Mouse (Mus musculus) liver, postnatal 0 days (tissue): ENCODE results near the gene Ankrd40. TPM values are rescaled to one million over a fixed set of nuclear protein-coding genes. Genes with fewer than 3 reads are reported as not detected.

ENCODE experiments used
- ATAC-seq: fragments of 200-750 bp; cut with Nextera tagmentation; 2 replicates; pipeline ENCODE4 v1.8.0; 2017; ENCODE audit warnings: mild to moderate bottlenecking, moderate library complexity
- DNase-seq: peaks from one replicate; pipeline ENCODE4 v3.0.0-alpha.2; 2016
- H3K27ac ChIP-seq: fragments of 300-500 bp; sonication (generic); 2 replicates; pipeline ENCODE4 v1.5.1; 2014; ENCODE audit warnings: antibody characterized with exemption, moderate library complexity, mild to moderate bottlenecking, low read depth
- H3K27me3 ChIP-seq: fragments of 300-500 bp; sonication (generic); 2 replicates; pipeline ENCODE4 v1.6.1; 2014; ENCODE audit warnings: low read length, control low read depth, mixed read lengths; ENCODE audit not compliant: insufficient read depth
- H3K36me3 ChIP-seq: fragments of 300-500 bp; sonication (generic); replicated peaks from 2 replicates; pipeline ENCODE4 v1.6.1; 2014; ENCODE audit warnings: mild to moderate bottlenecking, control low read depth, low read length, moderate library complexity, mixed read lengths; ENCODE audit not compliant: insufficient read depth
- H3K4me1 ChIP-seq: fragments of 300-500 bp; sonication (generic); 2 replicates; pipeline ENCODE4 v1.6.1; 2014; ENCODE audit warnings: antibody characterized with exemption, mild to moderate bottlenecking, control low read depth; ENCODE audit not compliant: insufficient read depth
- H3K4me2 ChIP-seq: fragments of 300-500 bp; sonication (generic); 2 replicates; pipeline ENCODE4 v1.6.1; 2014; ENCODE audit warnings: low read depth, mild to moderate bottlenecking, low read length, moderate library complexity, mixed read lengths
- H3K4me3 ChIP-seq: fragments of 300-500 bp; sonication (generic); 2 replicates; pipeline ENCODE4 v1.5.1; 2014; ENCODE audit warnings: low read depth, low read length
- H3K9ac ChIP-seq: fragments of 300-500 bp; sonication (generic); replicated peaks from 2 replicates; pipeline ENCODE4 v1.6.1; 2014; ENCODE audit warnings: mild to moderate bottlenecking, moderate library complexity
- H3K9me3 ChIP-seq: fragments of 300-500 bp; sonication (generic); 2 replicates; pipeline ENCODE4 v1.6.1; 2016; ENCODE audit warnings: mild to moderate bottlenecking, control low read depth, low read length, mixed read lengths
- CTCF ChIP-seq: sonication (generic); IDR thresholded peaks from 2 replicates; pipeline ENCODE4 v1.5.1; 2016; ENCODE audit warnings: antibody characterized with exemption, low read depth
- EP300 ChIP-seq: IDR thresholded peaks from 2 replicates; pipeline ENCODE4 v1.6.1; 2016; ENCODE audit warnings: antibody characterized with exemption, low read depth, mild to moderate bottlenecking
- WGBS: fragments of 180-500 bp; shearing (Covaris S2); extraction: QIAGEN DNeasy Blood & Tissue Kit; methylation state at CpG from one replicate; pipeline ENCODE4 v1.1.7; 2014; ENCODE audit not compliant: insufficient replicate concordance; 5-methylcytosine and 5-hydroxymethylcytosine counted together
- polyA plus RNA-seq: library from polyadenylated mRNA; unstranded; fragments of >200 nt; fragmentation: Nextera tagmentation; extraction: Ambion mirVana; gene quantifications from 2 replicates; pipeline ENCODE4 v1.2.1, GENCODE M21; 2015

Gene Ankrd40
- polyA plus RNA-seq = 8.5 and 9.5 TPM in 2 replicates

GRCm38 (mm10) chr11:94327693-94328643 lies at the start of gene Ankrd40:
Gene Ankrd40, plus strand, starts transcription at chr11:94328001.
- H3K4me2 ChIP-seq = peak within 1 kb of the TSS; percentile 89
- H3K27me3 ChIP-seq = no peaks in the 10 kb centered on the region
- H3K9me3 ChIP-seq = no peaks in the 10 kb centered on the region
- peaks cover 27% of the 10 kb centered on the region for H3K4me1 ChIP-seq
- H3K36me3 ChIP-seq = no peaks in the 10 kb centered on the region; the same call in none of the 2 replicates
- peak within 1 kb of the TSS; percentile 96 for H3K9ac ChIP-seq
- 0 out of 2 replicates have a peak, but pooled peaks have one; percentile 5 for TF ChIP-seq CTCF
- peak; percentile 41; the same call in 1 of the 2 replicates for TF ChIP-seq EP300
- peak within 1 kb of the TSS; percentile 75 for H3K4me3 ChIP-seq
- peak; percentile 91 for ATAC-seq
- peak within 1 kb of the TSS; percentile 98 for H3K27ac ChIP-seq
- peak; percentile 91 for DNase-seq
- under 1% methylated on average over 67 of the region's 78 CpGs for WGBS

- peak; percentile 79 for ATAC-seq
- Histone ChIP-seq H3K27me3 (no peaks in the 10 kb centered on the region), H3K4me1 (peaks cover 16% of the 10 kb centered on the region; the same call in 1 of the 2 replicates), H3K9ac (no peak within 1 kb of the TSS), H3K4me2 (no peak within 1 kb of the TSS), H3K36me3 (0 out of 2 replicates have a peak, but pooled peaks cover 10% of the 10 kb centered on the region), H3K27ac (peak within 1 kb of the TSS; percentile 63), H3K9me3 (no peaks in the 10 kb centered on the region), H3K4me3 (no peak within 1 kb of the TSS)
- DNase-seq = peak; percentile 45
- 63% methylated on average over 11 of the region's 11 CpGs for WGBS
- no peak for TF ChIP-seq CTCF
- TF ChIP-seq EP300 = no peak
Observed at GRCm38 (mm10) chr11:94281199-94282181, 46.3 kb upstream of the Ankrd40 start, which contains the start of gene Gm21885. Gene Gm21885, plus strand, starts transcription at chr11:94281873.

DNA sequence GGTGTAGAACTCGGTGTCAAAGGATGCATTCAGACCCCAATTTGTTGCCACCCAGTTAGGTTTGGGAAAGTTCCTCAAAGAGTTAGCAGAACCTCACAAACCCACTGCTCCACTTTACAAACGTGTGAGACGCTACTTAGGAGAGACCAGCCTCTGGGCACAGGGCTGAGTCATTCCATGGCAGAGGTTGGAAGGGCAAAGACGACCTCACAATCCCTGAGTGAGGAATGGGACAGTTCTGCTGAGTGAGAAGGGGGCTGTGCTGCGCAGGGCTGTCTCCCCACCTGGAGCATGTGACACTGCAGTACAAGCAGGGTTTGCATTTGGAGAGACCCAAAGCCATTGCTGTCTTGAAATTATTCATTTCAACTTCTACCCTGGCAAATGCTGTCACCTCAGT lies 45.5 kb upstream of the Ankrd40 start:
- no peak overlapping the region for H3K4me3 ChIP-seq
- H3K9ac ChIP-seq = no peak overlapping the region
- ATAC-seq (no peak), DNase-seq (no peak)
- H3K27me3 ChIP-seq = no peaks in the 10 kb centered on the region
- peaks cover 13% of the 10 kb centered on the region for H3K36me3 ChIP-seq
- peaks cover 13% of the 10 kb centered on the region; the same call in 1 of the 2 replicates for H3K4me1 ChIP-seq
- TF ChIP-seq EP300 (no peak), CTCF (no peak)
- 74% methylated on average over 5 of the region's 5 CpGs for WGBS
- no peak overlapping the region for H3K4me2 ChIP-seq
- H3K9me3 ChIP-seq = no peaks in the 10 kb centered on the region
- peak overlapping the region; percentile 26; the same call in 1 of the 2 replicates for H3K27ac ChIP-seq

DNA sequence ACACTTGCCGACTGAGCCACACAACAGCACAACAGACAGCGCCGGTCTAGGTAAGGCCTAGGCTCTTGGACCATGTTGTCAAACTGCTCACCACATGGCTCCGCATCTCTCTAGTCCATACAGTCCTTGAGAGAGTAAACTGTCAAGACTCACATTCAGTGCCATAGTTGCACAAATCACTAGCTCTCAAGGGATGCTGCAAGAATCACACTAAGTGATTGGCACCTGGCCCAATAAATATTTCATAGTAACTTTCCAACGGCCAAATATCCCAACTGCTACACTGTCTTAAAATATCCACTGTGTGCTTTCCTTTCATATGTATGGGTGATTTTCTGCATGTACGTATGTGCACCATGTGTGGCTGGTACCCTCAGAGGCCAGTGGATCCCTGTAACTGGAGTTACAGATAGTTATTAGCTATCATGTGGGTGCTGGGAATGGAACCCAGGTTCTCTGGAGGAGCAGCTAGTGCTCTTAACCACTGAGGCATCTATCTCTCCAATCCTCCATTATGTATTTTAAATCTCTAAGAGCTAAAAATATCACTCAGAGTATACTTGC lies 44.2 kb upstream of the Ankrd40 start:
- DNase-seq = no peak
- peaks cover 26% of the 10 kb centered on the region for H3K36me3 ChIP-seq

DNA sequence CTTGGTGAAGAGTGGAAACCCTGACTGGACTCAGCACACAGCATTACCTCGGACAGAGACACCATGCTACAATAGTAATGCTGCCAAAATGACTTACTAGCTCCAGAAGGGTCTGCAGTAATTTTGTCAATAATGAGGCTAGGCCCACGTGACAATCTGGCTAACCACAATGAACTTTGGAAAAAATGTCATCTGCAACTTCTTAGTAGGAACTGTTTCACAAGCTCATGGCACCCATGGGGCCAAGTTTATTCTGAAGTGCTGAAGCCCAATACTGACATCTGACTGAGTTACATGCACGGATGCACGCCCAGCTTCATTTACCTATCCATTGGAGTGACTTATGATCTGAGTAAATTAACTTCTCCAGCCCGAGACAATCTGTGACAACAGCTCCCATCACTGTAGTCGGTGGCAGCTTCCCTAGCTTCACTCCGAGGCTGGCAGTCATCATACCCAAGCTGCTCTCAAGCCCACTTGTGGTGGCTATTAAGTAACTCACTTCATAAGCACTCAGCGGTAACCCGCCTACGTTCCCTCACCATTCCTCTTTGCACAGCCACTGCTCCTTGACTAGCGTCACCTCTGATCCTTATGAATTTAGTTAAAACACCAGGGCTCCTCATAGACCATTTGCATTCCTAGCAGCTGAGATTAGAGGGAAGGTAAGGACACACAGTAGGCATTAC lies 41.8 kb upstream of the Ankrd40 start:
- ATAC-seq (no peak), DNase-seq (no peak)
- Histone ChIP-seq H3K27me3 (no peaks in the 10 kb centered on the region), H3K4me2 (no peak overlapping the region), H3K4me1 (peaks cover 10% of the 10 kb centered on the region; the same call in 1 of the 2 replicates), H3K27ac (no peak overlapping the region), H3K36me3 (peaks cover 48% of the 10 kb centered on the region), H3K4me3 (no peak overlapping the region), H3K9ac (no peak overlapping the region), H3K9me3 (no peaks in the 10 kb centered on the region)
- TF ChIP-seq EP300 = no peak
- TF ChIP-seq CTCF = no peak
- WGBS = 85% methylated on average over 11 of the region's 11 CpGs

More for the DNA sequence above, 44.2 kb upstream of the Ankrd40 start:
- ATAC-seq = no peak
- H3K4me1 ChIP-seq = peaks cover 10% of the 10 kb centered on the region; the same call in 1 of the 2 replicates
- no peak overlapping the region for H3K4me2 ChIP-seq
- H3K9ac ChIP-seq = no peak overlapping the region
- TF ChIP-seq CTCF (no peak), EP300 (no peak)
- no peaks in the 10 kb centered on the region for H3K27me3 ChIP-seq
- WGBS = 90% methylated on average over 6 of the region's 6 CpGs
- H3K27ac ChIP-seq = no peak overlapping the region
- no peak overlapping the region for H3K4me3 ChIP-seq
- H3K9me3 ChIP-seq = no peaks in the 10 kb centered on the region
